Mouse (Mus musculus): Measurements from ENCODE around the gene Cbs.

GRCm38 (mm10) chr17:31623101-31623500 is 13.9 kb downstream of the Cbs start:
- no peak for TF ChIP-seq CTCF (IDR thresholded peaks at IDR 0.05; ENCODE audit: low read depth, low read length)
- no peak for TF ChIP-seq POLR2A (IDR thresholded peaks at IDR 0.05; ENCODE audit: insufficient read depth, low read length)
- TF ChIP-seq EP300 (IDR thresholded peaks at IDR 0.05; ENCODE audit: insufficient read depth, low read depth, low read length) = no peak
